Mouse (Mus musculus): Measurements from ENCODE around the gene Ctsk. TPM values are rescaled to one million over a fixed set of nuclear protein-coding genes. Genes with fewer than 3 reads are reported as not detected.

Ctsk gene
- polyA plus RNA-seq, 1 experiment from 2014 or later, result 8.7 TPM

Other genes with a start within 250 kb of the Ctsk start
- 0.51 and 0.72 TPM in 2 replicates for gene Bnipl, start 248.1 kb upstream of the Ctsk start, polyA plus RNA-seq (2015; fragmentation: Nextera tagmentation; extraction: Ambion mirVana)
- 39.8 and 41.4 TPM in 2 replicates for gene Mindy1, start 217.9 kb upstream of the Ctsk start, polyA plus RNA-seq (2015; fragmentation: Nextera tagmentation; extraction: Ambion mirVana)
- 15.0 and 16.1 TPM in 2 replicates for gene Prune1, start 217.2 kb upstream of the Ctsk start, polyA plus RNA-seq (2015; fragmentation: Nextera tagmentation; extraction: Ambion mirVana)
- 1.9 and 2.0 TPM in 2 replicates for gene Anxa9, start 192.1 kb upstream of the Ctsk start, polyA plus RNA-seq (2015; fragmentation: Nextera tagmentation; extraction: Ambion mirVana)
- 165 and 168 TPM in 2 replicates for gene Cers2, start 184.5 kb upstream of the Ctsk start, polyA plus RNA-seq (2015; fragmentation: Nextera tagmentation; extraction: Ambion mirVana)
- 24.6 and 24.8 TPM in 2 replicates for gene Setdb1, start 142.1 kb upstream of the Ctsk start, polyA plus RNA-seq (2015; fragmentation: Nextera tagmentation; extraction: Ambion mirVana)
- not detected in 2 replicates for gene 4930558C23Rik, start 96.4 kb upstream of the Ctsk start, polyA plus RNA-seq (2015; fragmentation: Nextera tagmentation; extraction: Ambion mirVana)
- 30.8 and 31.9 TPM in 2 replicates for gene Arnt, start 64.9 kb upstream of the Ctsk start, polyA plus RNA-seq (2015; fragmentation: Nextera tagmentation; extraction: Ambion mirVana)
- gene Ctss, start 27.5 kb downstream of the Ctsk start, polyA plus RNA-seq (2015; fragmentation: Nextera tagmentation; extraction: Ambion mirVana), result 33.5 and 34.7 TPM in 2 replicates
- gene Hormad1, start 60.4 kb downstream of the Ctsk start, polyA plus RNA-seq (2015; fragmentation: Nextera tagmentation; extraction: Ambion mirVana), result 0.10 TPM in 1 of 2 replicates, not detected in the other
- gene Golph3l, start 89.7 kb downstream of the Ctsk start, polyA plus RNA-seq (2015; fragmentation: Nextera tagmentation; extraction: Ambion mirVana), result 42.6 and 44.3 TPM in 2 replicates
- 67.3 and 69.9 TPM in 2 replicates for gene Ensa, start 125.7 kb downstream of the Ctsk start, polyA plus RNA-seq (2015; fragmentation: Nextera tagmentation; extraction: Ambion mirVana)
- gene Mcl1, start 159.5 kb downstream of the Ctsk start, polyA plus RNA-seq (2015; fragmentation: Nextera tagmentation; extraction: Ambion mirVana), result 14.7 and 17.0 TPM in 2 replicates
- 2.5 and 3.2 TPM in 2 replicates for gene Adamtsl4, start 188.7 kb downstream of the Ctsk start, polyA plus RNA-seq (2015; fragmentation: Nextera tagmentation; extraction: Ambion mirVana)
- gene Ecm1, start 240.3 kb downstream of the Ctsk start, polyA plus RNA-seq (2015; fragmentation: Nextera tagmentation; extraction: Ambion mirVana), result 15.3 and 17.8 TPM in 2 replicates

Data from intestine, embryonic 16.5 days (tissue).